Mouse (Mus musculus): Measurements from ENCODE around the gene Gpx2. TPM values are rescaled to one million over a fixed set of nuclear protein-coding genes. Genes with fewer than 3 reads are reported as not detected.

Gene Gpx2
- polyA plus RNA-seq, 1 experiment from 2014 or later, result 0.12 TPM

DNA sequence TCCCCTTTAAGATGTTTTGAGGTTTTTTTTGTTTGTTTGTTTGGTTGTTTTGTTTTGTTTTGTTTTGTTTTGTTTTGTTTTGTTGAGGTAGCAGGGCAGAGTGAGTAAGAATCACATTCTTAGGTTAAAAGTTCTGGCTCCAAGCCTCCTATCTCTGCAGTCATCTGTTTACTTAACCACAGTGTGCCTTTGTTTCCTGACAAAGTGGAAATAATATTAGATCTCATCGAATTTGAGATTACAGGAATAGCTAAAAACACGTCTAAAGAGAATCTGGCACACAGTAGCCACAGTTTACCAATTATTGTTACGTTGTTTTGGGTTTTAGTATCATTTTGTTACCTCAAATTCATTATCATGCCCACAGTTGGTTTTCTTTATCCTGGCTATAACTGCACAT, 20.7 kb downstream of the Gpx2 start:
- Histone ChIP-seq H3K4me1 (no peaks in the 10 kb centered on the region), H3K4me2 (no peak overlapping the region), H3K27ac (no peak overlapping the region), H3K36me3 (ENCODE audit: poor library complexity, severe bottlenecking) (peaks cover 8% of the 10 kb centered on the region; the same call in 1 of the 2 replicates), H3K27me3 (no peaks in the 10 kb centered on the region), H3K9ac (no peak overlapping the region), H3K9me3 (replicated peaks) (no peaks in the 10 kb centered on the region), H3K4me3 (no peak overlapping the region)
- no peak for ATAC-seq
- 83% methylated on average over 3 of the region's 3 CpGs for WGBS

DNA sequence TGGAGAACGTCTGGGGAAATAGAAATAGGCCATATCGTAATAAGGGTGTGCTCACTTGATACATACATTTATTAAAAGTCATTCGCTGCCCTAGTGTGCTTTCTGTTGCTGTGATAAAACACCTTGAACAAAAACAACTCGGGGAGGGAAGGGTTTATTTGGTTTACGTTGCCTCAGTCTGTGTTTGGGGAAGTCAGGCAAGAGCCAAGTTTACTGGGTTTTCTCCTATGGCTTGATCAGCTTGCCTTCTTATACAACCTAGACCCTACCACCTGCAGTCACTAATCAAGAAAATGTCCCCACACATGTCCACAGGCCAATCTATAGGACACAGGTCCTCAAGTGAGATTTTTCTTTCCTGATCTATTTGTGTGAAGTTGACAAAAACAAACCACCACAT, 23.8 kb downstream of the Gpx2 start:
- Histone ChIP-seq H3K9ac (no peak overlapping the region), H3K36me3 (ENCODE audit: poor library complexity, severe bottlenecking) (0 out of 2 replicates have a peak, but pooled peaks cover 4% of the 10 kb centered on the region), H3K9me3 (replicated peaks) (no peaks in the 10 kb centered on the region), H3K27ac (no peak overlapping the region), H3K4me3 (no peak overlapping the region), H3K4me1 (no peaks in the 10 kb centered on the region), H3K4me2 (no peak overlapping the region), H3K27me3 (no peaks in the 10 kb centered on the region)
- no peak for ATAC-seq
- 92% methylated on average over 5 of the region's 5 CpGs for WGBS

- Histone ChIP-seq H3K36me3 (ENCODE audit: poor library complexity, severe bottlenecking) (0 out of 2 replicates have a peak, but pooled peaks cover 1% of the 10 kb centered on the region), H3K9me3 (replicated peaks) (no peaks in the 10 kb centered on the region), H3K9ac (no peak overlapping the region), H3K27ac (no peak overlapping the region), H3K4me1 (peaks cover 4% of the 10 kb centered on the region), H3K4me3 (no peak overlapping the region), H3K27me3 (no peaks in the 10 kb centered on the region), H3K4me2 (no peak overlapping the region)
- WGBS, result 88% methylated on average over 5 of the region's 5 CpGs
- ATAC-seq, result no peak
Measured at GRCm38 (mm10) chr12:76770841-76771500, 24.4 kb downstream of the Gpx2 start.

DNA sequence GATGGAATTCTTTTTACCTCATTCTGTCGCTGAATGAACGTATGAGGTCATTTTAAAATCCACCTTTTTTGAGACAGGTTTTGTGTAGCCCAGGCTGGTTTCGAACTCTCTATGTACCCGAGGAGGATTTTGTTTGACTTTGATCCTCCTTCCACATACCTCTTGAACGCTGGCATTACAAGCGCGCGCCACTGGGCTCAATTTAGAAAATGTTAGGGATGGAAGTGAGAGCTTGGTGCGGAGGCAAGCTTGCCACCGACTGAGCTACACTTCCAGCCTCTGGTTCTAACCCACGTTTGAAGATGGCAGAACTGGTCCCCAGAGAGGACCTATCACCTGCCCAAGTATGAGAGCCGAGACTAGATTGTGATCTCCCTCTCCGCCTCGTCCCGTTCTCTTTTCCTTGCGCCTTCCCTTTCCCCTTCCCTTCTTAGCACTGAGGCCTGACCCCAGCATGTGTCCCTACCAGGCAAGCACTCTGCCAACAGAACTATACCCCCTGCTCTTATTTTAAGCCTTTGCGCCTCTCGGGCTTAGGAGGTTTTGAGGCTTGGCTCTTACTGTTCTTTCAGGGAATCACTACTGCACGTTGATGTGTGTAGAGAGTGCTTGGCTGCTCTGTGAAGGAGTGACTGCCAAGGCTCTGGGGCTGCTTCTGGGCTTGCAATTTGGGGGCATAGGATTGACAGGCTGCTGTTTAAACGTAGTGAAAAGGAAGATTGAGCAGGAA, 29.3 kb downstream of the Gpx2 start:
- no peaks in the 10 kb centered on the region for H3K27me3 ChIP-seq
- H3K4me1 ChIP-seq, result peaks cover 12% of the 10 kb centered on the region
- WGBS, result 28% methylated on average over 20 of the region's 20 CpGs
- H3K4me2 ChIP-seq, result peak overlapping the region; percentile 64
- peak overlapping the region; percentile 67 for H3K27ac ChIP-seq
- H3K9me3 ChIP-seq (replicated peaks), result no peaks in the 10 kb centered on the region
- H3K36me3 ChIP-seq (ENCODE audit: poor library complexity, severe bottlenecking), result no peaks in the 10 kb centered on the region
- H3K4me3 ChIP-seq, result peak overlapping the region; percentile 57
- peak; percentile 33 for ATAC-seq
- H3K9ac ChIP-seq, result peak overlapping the region; percentile 67

- under 1% methylated on average over 31 of the region's 31 CpGs for whole genome bisulfite sequencing
- H3K9me3 ChIP-seq (replicated peaks), result no peaks in the 10 kb centered on the region
Measured at GRCm38 (mm10) chr12:76765354-76765851, 30.0 kb downstream of the Gpx2 start, which contains the start of the genes Churc1 and Fntb. Gene Churc1, plus strand, starts transcription at chr12:76765538. Gene Fntb, plus strand, starts transcription at chr12:76765589.

DNA sequence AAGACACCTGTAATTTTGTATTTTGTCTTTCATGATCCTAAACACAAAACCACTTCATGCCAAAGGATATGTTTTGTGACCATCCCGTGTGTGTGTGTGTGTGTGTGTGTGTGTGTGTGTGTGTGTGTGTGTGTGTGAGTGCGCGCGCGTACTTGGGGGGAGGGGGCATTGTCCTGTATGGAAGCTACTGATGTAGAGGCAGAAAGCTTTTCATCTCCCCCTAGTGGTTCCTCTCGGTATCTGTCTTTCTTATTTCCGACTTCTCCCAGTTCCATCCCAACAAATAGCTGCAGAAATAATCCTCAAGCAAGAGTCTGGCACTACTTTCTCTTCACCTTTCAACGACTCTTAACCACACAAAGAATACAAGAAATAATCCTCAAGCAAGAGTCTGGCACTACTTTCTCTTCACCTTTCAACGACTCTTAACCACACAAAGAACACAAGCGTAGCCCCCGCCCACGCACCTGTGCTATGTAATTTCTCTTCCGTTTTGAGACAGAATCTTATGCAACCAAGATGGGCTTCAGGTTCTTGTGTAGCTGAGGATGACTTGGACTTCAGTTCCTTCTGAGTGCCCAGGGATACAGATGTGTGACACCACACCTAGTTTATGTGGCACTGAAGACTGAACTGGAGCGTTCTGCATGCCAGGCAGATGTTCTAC, 42.6 kb downstream of the Gpx2 start:
- no peak overlapping the region for H3K27ac ChIP-seq
- H3K9ac ChIP-seq, result no peak overlapping the region
- H3K36me3 ChIP-seq (ENCODE audit: poor library complexity, severe bottlenecking), result no peaks in the 10 kb centered on the region
- no peaks in the 10 kb centered on the region for H3K4me1 ChIP-seq
- H3K4me2 ChIP-seq, result no peak overlapping the region
- H3K9me3 ChIP-seq (replicated peaks), result no peaks in the 10 kb centered on the region
- ATAC-seq, result peak; percentile 61
- WGBS, result 49% methylated on average over 14 of the region's 14 CpGs
- H3K4me3 ChIP-seq, result no peak overlapping the region
- H3K27me3 ChIP-seq, result no peaks in the 10 kb centered on the region

More at GRCm38 (mm10) chr12:76765354-76765851, 30.0 kb downstream of the Gpx2 start, which contains the start of the genes Churc1 and Fntb:
- no peaks in the 10 kb centered on the region for H3K36me3 ChIP-seq (ENCODE audit: poor library complexity, severe bottlenecking)
- peak within 1 kb of the TSS; percentile 57 for H3K4me3 ChIP-seq
- peak; percentile 99 for ATAC-seq
- peak within 1 kb of the TSS; percentile 67 for H3K9ac ChIP-seq
- H3K27me3 ChIP-seq, result no peaks in the 10 kb centered on the region
- H3K27ac ChIP-seq, result peak within 1 kb of the TSS; percentile 67
- peaks cover 12% of the 10 kb centered on the region for H3K4me1 ChIP-seq
- H3K4me2 ChIP-seq, result peak within 1 kb of the TSS; percentile 64

- Histone ChIP-seq H3K27ac (no peak overlapping the region), H3K4me1 (no peaks in the 10 kb centered on the region), H3K4me2 (no peak overlapping the region), H3K36me3 (ENCODE audit: poor library complexity, severe bottlenecking) (no peaks in the 10 kb centered on the region), H3K4me3 (no peak overlapping the region), H3K9ac (no peak overlapping the region), H3K27me3 (no peaks in the 10 kb centered on the region), H3K9me3 (replicated peaks) (no peaks in the 10 kb centered on the region)
- WGBS, result 72% methylated on average over 16 of the region's 16 CpGs
- ATAC-seq, result no peak
Measured at GRCm38 (mm10) chr12:76750866-76751459, 44.4 kb downstream of the Gpx2 start.

Other genes with a start within 250 kb of the Gpx2 start
- 0.39 and 0.67 TPM in 2 replicates for gene Sptb, start 85.0 kb downstream of the Gpx2 start, polyA plus RNA-seq (2015; fragmentation: Nextera tagmentation; extraction: Ambion mirVana)
- gene Churc1, start 30.0 kb downstream of the Gpx2 start, polyA plus RNA-seq (2015; fragmentation: Nextera tagmentation; extraction: Ambion mirVana), result 116 and 119 TPM in 2 replicates
- 30.1 and 32.9 TPM in 2 replicates for gene Fntb, start 30.0 kb downstream of the Gpx2 start, polyA plus RNA-seq (2015; fragmentation: Nextera tagmentation; extraction: Ambion mirVana)
- gene Rab15, start 27.4 kb upstream of the Gpx2 start, polyA plus RNA-seq (2015; fragmentation: Nextera tagmentation; extraction: Ambion mirVana), result 12.3 and 14.3 TPM in 2 replicates
- 13.5 and 16.5 TPM in 2 replicates for gene Max, start 166.6 kb upstream of the Gpx2 start, polyA plus RNA-seq (2015; fragmentation: Nextera tagmentation; extraction: Ambion mirVana)